10 mouse cellular contexts compared by ENCODE assay signal in the genomic region with DNA sequence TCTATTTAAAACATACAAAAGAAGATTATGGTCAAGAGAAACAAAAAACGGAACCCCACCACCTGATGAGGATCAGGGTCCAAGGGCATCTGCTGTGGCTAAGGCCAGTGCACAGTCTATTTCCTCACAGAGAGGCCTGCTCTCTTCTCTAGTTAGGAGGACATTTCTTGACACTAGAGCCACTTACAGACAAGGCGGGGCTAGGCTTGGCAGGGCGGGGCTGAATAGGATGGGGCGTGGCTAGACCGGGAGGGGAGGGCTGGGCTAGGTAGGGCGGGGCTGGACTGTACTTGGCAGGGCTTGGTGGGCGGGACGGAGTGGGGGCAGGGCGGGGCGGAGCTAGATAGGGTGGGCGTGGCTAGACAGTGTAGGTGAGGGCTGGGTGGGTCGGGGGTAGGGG.
A peak's percentile ranks its signal among the peaks of the same experiment; 100 is the strongest.
DNase-seq lines count a peak whose midpoint lies in the region; ATAC-seq and TF ChIP-seq lines count a peak whose summit lies in the region.
"Had no signal": no experiment of that assay in that cellular context is flagged by ENCODE, and none has a peak within 500 bp of the region (broad histone marks: within the 10 kb centered on the region; RNA-seq: fewer than 3 reads in every experiment).

No protein-coding gene starts in this region.

- no peaks in the 10 kb centered on the region for H3K27me3 ChIP-seq in embryonic facial prominence, embryonic 10.5 days (replicated peaks; ENCODE audit: low read depth, poor library complexity, severe bottlenecking)
- H3K27me3 ChIP-seq in midbrain, embryonic 16.5 days (ENCODE audit: control insufficient read depth, insufficient read depth, low read depth, low read length): no peaks in the 10 kb centered on the region
- H3K27me3 ChIP-seq: embryonic facial prominence, embryonic 15.5 days; limb, embryonic 13.5 days had no signal

- H3K4me2 ChIP-seq in midbrain, embryonic 16.5 days (ENCODE audit: low read length): no peak overlapping the region
- H3K4me2 ChIP-seq: embryonic facial prominence, embryonic 15.5 days; limb, embryonic 13.5 days had no signal

- no peaks in the 10 kb centered on the region for H3K36me3 ChIP-seq in ES-E14 (ENCODE audit: control insufficient read depth, insufficient read depth, low read length, poor library complexity, severe bottlenecking)
- H3K36me3 ChIP-seq in embryonic facial prominence, embryonic 10.5 days (replicated peaks): no peaks in the 10 kb centered on the region
- H3K36me3 ChIP-seq in midbrain, embryonic 16.5 days (ENCODE audit: control insufficient read depth, insufficient read depth, low read length): no peaks in the 10 kb centered on the region
- H3K36me3 ChIP-seq: embryonic facial prominence, embryonic 15.5 days; limb, embryonic 13.5 days had no signal

- H3K4me3 ChIP-seq in ES-E14 (ENCODE audit: insufficient read depth in 1 of 2, low read depth in 1 of 2, low read length in 2 of 2, poor library complexity in 1 of 2, severe bottlenecking in 1 of 2): no peak overlapping the region
- no peak overlapping the region for H3K4me3 ChIP-seq in embryonic facial prominence, embryonic 10.5 days
- no peak overlapping the region for H3K4me3 ChIP-seq in midbrain, embryonic 16.5 days (ENCODE audit: low read depth, low read length)
- H3K4me3 ChIP-seq: embryonic facial prominence, embryonic 15.5 days; limb, embryonic 13.5 days had no signal

- H3K9ac ChIP-seq in ES-E14 (ENCODE audit: insufficient read depth, low read depth, low read length, poor library complexity, severe bottlenecking): no peak overlapping the region
- H3K9ac ChIP-seq in midbrain, embryonic 16.5 days (ENCODE audit: low read depth, low read length): no peak overlapping the region
- H3K9ac ChIP-seq: embryonic facial prominence, embryonic 15.5 days; limb, embryonic 13.5 days had no signal

- ATAC-seq in midbrain, embryonic 16.5 days: no peak

- H3K27ac ChIP-seq in ES-E14 (ENCODE audit: insufficient read depth, low read depth, low read length, poor library complexity, severe bottlenecking): no peak overlapping the region
- no peak overlapping the region for H3K27ac ChIP-seq in embryonic facial prominence, embryonic 10.5 days (replicated peaks)
- no peak overlapping the region for H3K27ac ChIP-seq in midbrain, embryonic 16.5 days (ENCODE audit: low read length)
- H3K27ac ChIP-seq: embryonic facial prominence, embryonic 15.5 days; limb, embryonic 13.5 days had no signal

- no peaks in the 10 kb centered on the region for H3K9me3 ChIP-seq in ES-E14 (ENCODE audit: control insufficient read depth, insufficient read depth, low read depth, low read length)
- no peaks in the 10 kb centered on the region for H3K9me3 ChIP-seq in embryonic facial prominence, embryonic 10.5 days
- H3K9me3 ChIP-seq in midbrain, embryonic 16.5 days (replicated peaks; ENCODE audit: control insufficient read depth, low read length, poor library complexity, severe bottlenecking): no peaks in the 10 kb centered on the region
- H3K9me3 ChIP-seq: embryonic facial prominence, embryonic 15.5 days; limb, embryonic 13.5 days had no signal

- intact Hi-C loops in heart, postnatal 36 days (cut with DNase I): no loop called here

- DNase-seq in heart, postnatal 4 days: peak; percentile 19
- DNase-seq in heart, postnatal 36 days: no peak
- peak; percentile 77 for DNase-seq in ES-E14 (ENCODE audit: low read depth, low spot score)
- DNase-seq in embryonic facial prominence, embryonic 10.5 days (ENCODE audit: low spot score): peak; percentile 49
- DNase-seq in lung, postnatal 36 days: peak; percentile 30
- DNase-seq in gastrocnemius, adult 8-10 months (ENCODE audit: low spot score in 2 of 2): no peak
- no peak for DNase-seq in frontal cortex, postnatal 14 days (ENCODE audit: low spot score in 2 of 2)

- in situ Hi-C loops in ES-E14 (cut with MboI; ENCODE audit: low sequenced_read_pairs in 2 of 2, unreplicated experiment in 2 of 2): no loop called here

- WGBS in embryonic facial prominence, embryonic 10.5 days: 23% methylated on average over 12 of the region's 12 CpGs
- 45% methylated on average over 12 of the region's 12 CpGs for WGBS in midbrain, embryonic 16.5 days

- peaks cover 0 to 2% of the 10 kb centered on the region in 2 experiments; a peak in 1 of 4 replicates for H3K4me1 ChIP-seq in ES-E14 (ENCODE audit: control insufficient read depth in 2 of 2, insufficient read depth in 2 of 2, low read length in 2 of 2, poor library complexity in 1 of 2)
- H3K4me1 ChIP-seq in embryonic facial prominence, embryonic 10.5 days: 0 out of 2 replicates have a peak, but pooled peaks cover 2% of the 10 kb centered on the region
- H3K4me1 ChIP-seq in midbrain, embryonic 16.5 days (ENCODE audit: control insufficient read depth, insufficient read depth, low read length): no peaks in the 10 kb centered on the region
- H3K4me1 ChIP-seq: embryonic facial prominence, embryonic 15.5 days; limb, embryonic 13.5 days had no signal

TF ChIP-seq in ES-E14, 5 proteins besides CTCF, POLR2A, EP300 and RAD21:
- TF ChIP-seq ZNF384 (IDR thresholded peaks at IDR 0.05; ENCODE audit: low read depth, low read length) (no peak), HCFC1 (IDR thresholded peaks at IDR 0.05; ENCODE audit: borderline replicate concordance, insufficient read depth, low read length) (no peak), CHD2 (IDR thresholded peaks at IDR 0.05; ENCODE audit: low read depth, low read length) (no peak), ZC3H11A (IDR thresholded peaks at IDR 0.05; ENCODE audit: borderline replicate concordance, low read depth, low read length) (no peak), MAFK (IDR thresholded peaks at IDR 0.05; ENCODE audit: insufficient read depth, low read depth, low read length) (no peak)

Comparison
In these comparisons a context has a peak if more than half of its experiments do, and no peak if none do; other contexts are left out.
1. DNase-seq: peak in heart, postnatal 4 days (single experiment), ES-E14 (single experiment), embryonic facial prominence, embryonic 10.5 days (single experiment) and lung, postnatal 36 days (single experiment); none in heart, postnatal 36 days (0 of 2), gastrocnemius, adult 8-10 months (0 of 2) and frontal cortex, postnatal 14 days (0 of 2).